Mouse (Mus musculus) megakaryocyte-erythroid progenitor cell, adult 5-6 weeks (primary cell): ENCODE data around the gene Lrrn4cl. TPM values are rescaled to one million over a fixed set of nuclear protein-coding genes. Genes with fewer than 3 reads are reported as not detected.
"Not testable (repeated sequence)": the region's sequence is repeated elsewhere in the genome, so short reads cannot be mapped to it uniquely, and the experiment has no call there.

ENCODE experiments used
- ATAC-seq: replicated peaks from 2 replicates; pipeline ENCODE4 v1.8.0; 2016; ENCODE audit warnings: mild to moderate bottlenecking, inconsistent platforms; ENCODE audit not compliant: severe bottlenecking, poor library complexity, low FRiP score, low TSS enrichment
- total RNA-seq, 2 experiments: library from RNA; stranded (forward) in 1 of 2; stranded (reverse) in 1 of 2; fragments of 200-1000, 215-1000 nt in 1 of 2; fragments of >200 nt in 1 of 2; fragmentation: Nextera tagmentation in 1 of 2; gene quantifications; 2 replicates each; pipeline ENCODE4 v1.2.3; 2014 to 2017

Gene Lrrn4cl
- 0.52 TPM in 1 of 2 replicates, not detected in the other for total RNA-seq (2014; fragmentation: Nextera tagmentation)
- 1.5 TPM in 1 of 2 replicates, not detected in the other for total RNA-seq (2017)

GRCm38 (mm10) chr19:8850402-8850901 lies at the start of gene Lrrn4cl:
Lrrn4cl (plus strand) TSS chr19:8850768.
- peak; percentile 36; the same call in 1 of the 2 replicates for ATAC-seq

DNA sequence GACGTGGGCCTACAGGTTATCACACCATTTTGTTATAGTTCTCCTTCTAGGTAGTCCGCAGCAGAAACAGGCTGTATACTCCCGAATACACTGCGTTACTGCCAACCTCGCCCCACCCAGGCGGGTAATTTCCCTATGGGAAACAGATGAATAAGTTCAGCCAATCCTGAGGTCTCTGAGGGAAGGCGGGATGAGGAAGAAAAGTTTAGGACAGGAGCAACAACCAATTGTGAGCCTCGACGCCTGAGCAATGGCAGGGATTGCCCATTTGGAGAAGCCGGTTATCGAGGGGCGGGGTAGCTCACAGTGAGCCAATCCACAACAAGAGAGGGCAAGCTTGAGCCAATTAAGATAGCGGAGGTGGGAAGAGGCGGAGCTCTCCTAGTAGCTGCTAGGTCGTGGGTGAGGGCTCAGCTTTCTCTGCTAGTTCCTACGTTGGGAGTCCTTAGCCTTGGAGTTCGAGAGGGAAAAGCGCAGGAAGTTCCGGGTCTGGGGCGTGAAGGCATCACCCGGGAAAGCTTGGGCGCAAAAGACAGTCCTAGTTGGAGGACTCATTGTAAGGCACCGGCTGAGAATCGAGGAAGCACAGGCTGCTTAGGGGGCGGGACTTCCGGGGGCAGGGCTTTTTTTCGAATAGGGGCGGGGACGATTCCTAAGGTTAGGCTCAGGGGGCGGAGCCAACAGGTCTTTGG lies 48.3 kb upstream of the Lrrn4cl start, which contains the start of gene Zbtb3:
Gene Zbtb3, plus strand, starts transcription at position 426 of the 692 bp plus-strand sequence.
- ATAC-seq = peak; percentile 95

DNA sequence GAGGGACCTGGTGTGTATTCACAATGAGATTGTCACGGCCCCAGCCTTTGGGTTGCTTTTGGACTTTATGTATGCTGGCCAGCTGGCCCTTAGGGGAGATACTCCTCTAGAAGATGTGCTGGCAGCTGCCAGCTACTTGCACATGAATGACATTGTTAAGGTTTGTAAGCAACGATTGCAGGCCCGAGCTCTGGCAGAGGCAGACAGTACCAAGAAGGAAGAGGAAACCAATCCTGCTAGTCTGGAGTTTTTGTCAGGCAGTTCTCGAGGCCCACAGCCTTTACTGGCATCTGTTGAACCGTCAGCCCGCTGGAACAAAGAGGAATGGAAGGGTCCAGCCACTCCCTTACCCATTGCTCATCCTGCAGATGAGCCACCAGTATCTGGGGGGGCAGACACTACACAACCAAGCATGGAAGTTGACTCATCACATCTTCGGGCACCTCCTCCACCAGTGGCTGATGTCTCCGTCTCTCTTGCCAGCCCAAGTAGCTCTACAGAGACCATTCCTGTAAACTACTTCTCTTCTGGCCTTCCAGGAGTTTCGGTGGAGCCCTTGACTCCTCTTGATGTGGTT lies 47.3 kb upstream of the Lrrn4cl start:
- ATAC-seq = no peak

GRCm38 (mm10) chr19:8803879-8804660 lies 46.5 kb upstream of the Lrrn4cl start:
- ATAC-seq = no peak

- ATAC-seq = no peak
Measured at GRCm38 (mm10) chr19:8806810-8807209, 43.8 kb upstream of the Lrrn4cl start.

GRCm38 (mm10) chr19:8815812-8816211 lies 34.8 kb upstream of the Lrrn4cl start:
- no peak for ATAC-seq

DNA sequence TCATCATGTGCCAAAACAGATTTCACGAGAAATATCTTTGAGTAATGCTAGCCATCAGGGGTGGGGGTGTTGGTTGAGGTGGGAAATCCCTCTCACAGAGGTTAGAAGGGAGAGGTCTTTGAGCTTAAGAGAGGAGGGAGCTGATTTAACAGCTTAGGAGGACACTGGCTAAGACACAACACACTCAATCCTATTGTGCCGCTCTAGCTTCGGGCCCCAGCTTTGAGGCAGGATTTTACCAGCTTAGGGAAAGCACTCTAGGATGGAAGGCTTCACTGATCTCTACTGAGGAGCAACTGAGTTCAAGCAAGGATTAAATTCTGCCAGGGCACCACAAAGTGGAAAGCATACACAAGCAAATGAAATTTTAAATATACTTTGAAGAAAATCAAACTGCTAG lies 33.6 kb upstream of the Lrrn4cl start:
- ATAC-seq = no peak

GRCm38 (mm10) chr19:8818301-8818798 lies 32.2 kb upstream of the Lrrn4cl start:
- no peak for ATAC-seq

- ATAC-seq = peak; percentile 82
Measured at GRCm38 (mm10) chr19:8818801-8819595, 31.6 kb upstream of the Lrrn4cl start, which contains the start of gene Ttc9c. Ttc9c (minus strand) TSS chr19:8819333.

DNA sequence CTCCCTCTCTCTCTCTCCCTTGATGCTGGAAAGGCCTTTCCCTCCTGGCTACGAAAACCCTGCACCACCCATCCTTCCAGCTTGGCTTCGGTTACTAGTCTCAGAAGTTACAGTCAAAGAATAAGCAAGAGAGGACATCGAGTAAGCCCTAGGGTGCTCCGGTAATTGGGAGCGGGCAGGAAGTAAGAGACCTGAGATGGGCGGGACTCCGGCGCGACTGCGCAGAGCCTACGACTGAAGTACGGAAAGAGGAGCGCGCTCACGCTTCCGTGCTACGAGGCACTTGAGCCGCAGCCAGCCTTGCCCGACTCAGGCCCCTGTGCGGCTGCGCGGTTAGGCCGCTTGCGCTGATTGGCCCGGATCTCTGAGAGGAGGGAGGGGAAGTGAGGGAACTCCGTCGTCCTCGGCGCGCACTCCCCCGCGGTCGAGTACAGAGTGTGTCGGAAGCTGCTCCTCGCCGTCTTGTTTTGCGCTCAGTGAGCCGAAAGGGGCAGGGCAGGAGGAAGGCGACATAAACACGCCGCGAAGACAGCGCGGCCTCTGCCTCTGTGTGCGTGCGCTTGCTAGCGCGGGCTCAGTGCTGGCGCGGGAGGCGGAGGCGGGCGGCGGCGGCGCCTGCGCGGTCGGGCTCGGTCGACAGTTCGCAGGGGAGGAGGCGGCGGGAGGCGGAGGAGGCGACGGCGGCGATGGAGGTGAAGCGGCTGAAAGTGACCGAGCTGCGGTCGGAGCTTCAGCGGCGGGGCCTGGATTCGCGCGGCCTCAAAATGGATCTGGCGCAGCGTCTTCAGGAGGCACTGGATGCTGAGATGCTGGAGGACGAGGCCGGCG lies 30.8 kb upstream of the Lrrn4cl start, which contains the start of gene Hnrnpul2:
Gene Hnrnpul2, plus strand, starts transcription at position 415 of the 828 bp plus-strand sequence.
- ATAC-seq = peak; percentile 90

DNA sequence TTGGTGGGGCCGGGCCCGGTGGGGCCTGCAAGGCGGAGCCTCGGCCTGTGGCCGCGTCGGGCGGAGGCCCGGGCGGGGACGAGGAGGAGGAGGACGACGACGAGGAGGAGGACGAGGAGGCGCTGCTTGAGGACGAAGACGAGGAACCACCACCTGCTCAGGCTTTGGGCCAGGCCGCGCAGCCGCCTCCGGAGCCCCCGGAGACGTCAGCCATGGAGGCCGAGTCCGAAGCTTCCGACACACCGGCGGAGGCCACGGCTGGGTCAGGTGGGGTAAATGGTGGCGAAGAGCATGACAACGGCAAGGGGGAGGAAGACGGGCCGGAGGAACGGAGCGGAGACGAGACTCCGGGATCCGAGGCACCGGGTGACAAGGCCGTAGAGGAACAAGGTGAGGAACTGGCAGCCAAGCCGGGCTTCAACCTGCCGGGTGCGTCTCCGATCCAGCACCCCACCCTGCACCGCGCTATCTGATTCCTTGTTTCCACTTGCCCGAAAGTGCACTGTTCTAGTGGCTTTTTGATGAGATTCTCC lies 30.1 kb upstream of the Lrrn4cl start:
- no peak for ATAC-seq

DNA sequence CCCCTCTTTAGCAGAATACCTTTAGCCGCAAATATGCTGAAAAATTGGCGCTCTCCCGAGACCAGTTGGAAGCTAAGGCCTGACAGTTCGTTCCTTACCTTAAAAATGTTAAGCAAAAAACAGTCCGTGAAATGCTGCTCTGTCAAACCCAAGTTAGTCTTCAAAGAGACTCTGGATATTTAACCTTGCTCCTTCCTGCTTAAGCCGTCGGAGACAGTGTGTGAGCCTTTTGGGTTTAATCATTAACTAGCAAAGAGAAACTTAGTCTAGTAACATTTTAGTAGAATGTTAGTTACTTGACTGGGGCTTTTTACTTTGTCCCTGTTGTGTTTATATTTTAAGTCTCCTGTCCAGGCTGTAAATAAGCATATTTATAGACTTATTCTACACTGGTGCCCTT lies 29.4 kb upstream of the Lrrn4cl start:
- ATAC-seq = no peak

DNA sequence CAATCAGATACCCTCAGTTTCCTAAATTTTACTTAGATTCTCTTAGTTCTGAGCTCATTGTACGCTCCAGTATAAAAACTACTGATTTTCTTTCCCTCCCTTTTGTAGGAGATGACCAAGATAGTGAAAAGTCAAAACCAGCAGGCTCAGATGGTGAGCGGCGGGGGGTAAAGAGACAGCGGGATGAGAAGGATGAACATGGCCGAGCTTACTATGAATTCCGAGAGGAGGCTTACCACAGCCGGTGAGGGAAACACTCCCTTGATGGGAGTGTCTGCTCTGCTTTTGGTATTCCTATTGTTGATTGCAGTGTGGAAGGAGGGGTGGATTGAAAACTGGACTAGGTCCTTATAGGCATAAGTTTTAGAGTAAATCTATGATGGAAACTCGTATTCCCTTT lies 27.9 kb upstream of the Lrrn4cl start:
- ATAC-seq = no peak

- ATAC-seq = no peak
Measured at GRCm38 (mm10) chr19:8829660-8830059, 20.9 kb upstream of the Lrrn4cl start, which contains the start of gene AC129217.1. AC129217.1 (plus strand) TSS chr19:8829773.

DNA sequence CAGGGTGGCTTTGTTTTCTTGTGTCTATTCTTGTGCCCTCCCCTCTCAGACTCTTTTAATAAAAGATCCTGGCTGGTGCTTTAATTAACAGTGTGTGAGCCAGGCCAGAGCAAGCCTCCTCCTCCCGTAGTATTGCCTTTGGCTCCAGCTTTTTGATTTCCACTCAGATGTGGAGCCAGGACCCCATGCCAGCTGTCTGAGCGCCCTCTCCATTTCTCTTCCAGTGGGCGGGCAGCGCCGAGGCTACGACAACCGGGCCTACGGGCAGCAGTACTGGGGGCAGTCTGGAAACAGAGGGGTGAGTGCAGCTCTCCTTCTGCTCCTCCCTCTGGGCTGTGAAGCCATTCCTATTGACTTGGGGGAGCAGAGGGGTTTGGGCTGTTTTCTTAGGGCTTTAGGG lies 19.9 kb upstream of the Lrrn4cl start:
- ATAC-seq = no peak

DNA sequence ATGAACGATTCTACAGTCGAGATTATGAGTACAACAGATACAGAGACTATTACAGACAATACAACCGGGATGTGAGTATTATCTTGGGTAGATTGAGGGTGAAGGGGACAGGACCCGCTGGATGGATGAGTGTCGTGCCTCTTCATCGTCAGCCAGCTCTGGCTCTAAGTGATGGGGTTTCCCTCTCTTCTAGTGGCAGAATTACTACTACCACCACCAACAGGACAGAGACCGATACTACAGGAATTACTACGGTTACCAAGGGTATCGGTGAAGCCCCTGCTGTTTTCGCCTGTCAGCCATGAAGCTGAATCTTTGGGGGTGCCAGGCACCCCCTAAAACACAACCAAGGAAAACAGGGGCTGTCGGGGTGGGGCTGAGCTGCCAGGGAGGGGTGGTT lies 19.3 kb upstream of the Lrrn4cl start:
- 0 out of 2 replicates have a peak, but pooled peaks have one; percentile 35 for ATAC-seq

DNA sequence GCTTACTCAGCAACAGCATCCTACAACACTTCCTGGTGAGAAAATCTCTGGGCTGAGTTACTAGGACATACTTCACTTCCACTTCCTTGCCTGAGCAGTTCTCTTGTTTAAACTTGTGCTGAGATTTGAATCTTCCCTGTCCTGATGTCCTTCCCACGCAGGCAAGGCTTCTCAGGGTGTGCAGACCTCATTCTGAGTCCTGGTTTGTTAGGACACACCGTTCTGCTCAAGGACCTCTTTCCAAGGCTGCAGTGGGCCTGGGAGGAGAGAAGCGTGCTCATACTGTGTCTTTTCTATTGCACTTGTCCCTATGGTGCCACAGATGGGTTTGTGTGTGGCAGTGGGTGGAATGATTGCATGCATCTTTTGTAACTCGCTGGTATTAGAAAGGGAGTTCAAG lies 17.6 kb upstream of the Lrrn4cl start:
- no peak for ATAC-seq

GRCm38 (mm10) chr19:8836327-8836726 lies 14.2 kb upstream of the Lrrn4cl start:
- not testable (repeated sequence) for ATAC-seq
